Mouse (Mus musculus): Measurements from ENCODE around the gene Adamtsl1.

Adamtsl1 gene

DNA sequence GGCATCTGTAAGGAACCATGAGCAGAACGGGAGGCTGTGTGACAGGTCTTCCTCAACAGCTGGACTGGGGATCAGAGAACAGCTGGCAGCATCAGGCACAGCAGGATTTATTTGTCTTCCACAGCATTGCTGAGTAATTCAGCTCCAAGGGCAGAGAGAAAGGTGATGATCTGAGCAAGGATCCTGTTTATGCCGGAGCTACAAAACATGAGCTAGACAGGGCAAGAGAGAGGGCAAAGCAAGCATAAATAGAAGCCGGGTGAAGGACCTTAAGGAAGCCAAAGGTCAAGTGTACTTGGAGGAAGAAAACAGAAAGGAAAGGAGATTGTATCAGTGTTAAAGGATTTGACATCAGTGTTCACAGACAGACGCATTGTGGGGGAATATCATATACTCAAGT lies 158.3 kb downstream of the Adamtsl1 start:
- peak; percentile 12 for DNase-seq (ENCODE audit: low spot score)

DNA sequence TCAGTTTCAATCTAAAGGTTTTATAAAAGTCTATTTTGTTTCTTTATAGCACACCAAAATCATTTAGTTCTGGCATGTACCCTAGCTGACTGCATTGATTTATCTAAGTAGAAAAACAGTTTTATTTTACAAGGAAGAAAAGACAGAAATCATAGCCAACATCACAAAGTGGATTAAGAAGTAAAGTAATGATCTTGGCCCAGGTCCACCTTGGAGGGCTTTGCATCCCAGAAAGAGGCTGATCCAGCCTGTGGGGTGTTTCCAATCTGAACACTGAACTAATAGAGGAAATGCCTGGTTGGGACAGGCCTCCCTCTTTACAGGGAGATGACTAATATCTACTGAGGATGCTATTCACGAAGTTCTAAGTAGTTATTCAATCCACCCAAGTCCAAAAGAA lies 163.6 kb downstream of the Adamtsl1 start:
- DNase-seq (ENCODE audit: low spot score): no peak

DNA sequence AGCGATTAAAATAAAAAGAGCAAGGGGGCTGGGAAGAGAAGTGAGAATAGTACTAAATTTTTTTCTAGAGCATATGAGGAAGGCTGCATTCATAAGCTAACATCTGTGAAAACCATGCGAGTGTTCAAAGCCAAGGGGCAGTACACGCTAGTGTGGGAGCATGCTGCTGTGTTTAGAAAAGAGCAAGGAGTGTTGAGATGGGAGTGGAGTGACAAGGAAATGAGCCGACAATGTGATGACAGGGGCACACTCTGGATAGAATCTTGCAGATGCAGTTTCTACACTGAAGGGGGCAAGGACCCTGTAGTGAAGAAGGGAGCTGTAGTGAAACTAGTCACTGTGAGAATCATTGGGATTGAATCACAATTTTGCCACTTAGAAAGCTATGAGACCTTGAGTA lies 172.2 kb downstream of the Adamtsl1 start:
- no peak for DNase-seq (ENCODE audit: low spot score)

DNA sequence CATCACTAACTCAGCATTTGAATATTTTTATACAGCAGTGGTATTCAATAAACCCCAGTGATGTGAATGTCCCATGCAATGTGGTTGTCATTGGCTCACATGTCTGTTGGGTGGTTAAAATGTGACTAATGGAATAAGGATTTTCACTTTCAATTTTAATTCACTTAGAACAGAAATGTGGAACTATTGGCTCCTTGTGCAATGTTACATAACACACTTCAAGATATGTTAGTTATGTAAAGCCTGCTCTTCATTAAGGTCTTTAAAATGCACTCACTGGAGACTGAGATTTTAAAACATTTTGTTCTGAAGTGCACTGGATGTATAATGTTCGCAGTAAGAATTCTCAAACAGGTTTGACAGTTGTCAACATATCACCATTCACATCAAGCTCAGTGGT lies 181.3 kb downstream of the Adamtsl1 start:
- no peak for DNase-seq (ENCODE audit: low spot score)

DNA sequence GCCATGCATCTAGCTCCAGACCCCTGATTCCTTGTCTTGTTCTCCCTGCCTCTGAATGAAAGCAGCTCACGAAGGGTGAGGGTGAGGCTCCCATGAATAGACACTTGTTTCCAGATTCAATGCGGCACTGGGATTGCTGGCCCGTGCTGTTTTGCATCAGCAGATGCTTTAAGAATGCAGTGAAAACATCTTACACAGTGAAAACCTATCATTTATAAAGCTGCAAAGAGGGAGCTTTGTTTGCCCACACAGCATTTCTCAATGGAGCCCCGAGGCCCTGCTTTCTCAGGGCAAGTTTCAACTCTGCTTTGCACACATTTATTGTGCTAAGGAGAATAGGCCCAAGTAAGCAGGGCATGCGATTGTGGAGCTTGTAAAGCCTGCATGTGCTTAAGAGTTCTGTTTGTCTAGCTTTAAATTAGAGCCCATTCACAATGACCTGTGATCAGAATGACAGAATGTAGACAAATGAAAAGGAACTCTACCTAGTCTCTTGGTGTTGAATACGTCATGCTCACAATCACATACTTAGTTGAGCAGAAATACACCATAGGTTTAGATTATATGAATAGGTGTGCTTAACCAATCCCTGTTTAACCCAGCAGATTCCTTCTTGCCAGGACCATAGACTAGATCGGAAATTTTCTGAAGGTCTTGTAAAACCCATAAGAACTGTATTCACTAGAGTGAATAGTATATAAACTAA lies 193.5 kb downstream of the Adamtsl1 start:
- DNase-seq (ENCODE audit: low spot score): peak; percentile 70

DNA sequence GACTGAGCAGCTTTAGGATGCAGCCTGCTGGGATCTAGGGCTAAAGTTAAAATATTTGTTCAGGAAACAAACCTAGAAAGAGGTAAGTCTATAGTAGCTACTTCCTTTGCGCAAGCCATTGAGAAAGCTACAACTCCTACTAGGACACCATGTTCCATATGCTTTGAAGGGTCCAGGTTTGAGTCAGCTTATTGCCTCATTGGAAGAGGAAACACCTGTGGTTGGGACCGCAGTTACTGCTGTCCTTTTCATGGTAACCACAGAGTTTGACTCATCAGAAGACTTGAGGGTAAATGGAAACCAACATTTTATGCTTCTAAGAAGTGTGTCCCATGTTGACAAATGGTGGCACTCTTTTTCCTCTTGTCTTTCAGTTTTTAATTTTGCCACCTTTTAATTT lies 195.7 kb downstream of the Adamtsl1 start:
- DNase-seq (ENCODE audit: low spot score): no peak

DNA sequence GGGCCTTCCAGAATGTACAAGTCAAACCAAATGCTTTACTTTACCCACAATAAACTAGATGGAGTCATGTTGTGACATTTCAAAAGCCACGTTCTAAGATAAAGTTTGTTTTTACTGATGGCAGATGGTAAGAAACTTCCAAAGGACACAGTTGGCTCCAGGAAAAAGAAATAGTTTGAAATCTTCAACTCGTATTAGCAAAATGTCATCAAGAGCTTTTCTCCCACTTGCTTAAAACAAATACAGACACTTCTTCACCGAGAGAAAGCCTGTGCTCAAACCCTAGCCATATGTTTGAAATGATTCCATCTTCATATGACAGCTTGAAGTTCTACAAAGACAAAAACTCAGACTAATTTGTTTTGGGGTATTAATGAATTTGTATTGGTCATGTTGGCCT lies 211.0 kb downstream of the Adamtsl1 start:
- no peak for DNase-seq (ENCODE audit: low spot score)

DNA sequence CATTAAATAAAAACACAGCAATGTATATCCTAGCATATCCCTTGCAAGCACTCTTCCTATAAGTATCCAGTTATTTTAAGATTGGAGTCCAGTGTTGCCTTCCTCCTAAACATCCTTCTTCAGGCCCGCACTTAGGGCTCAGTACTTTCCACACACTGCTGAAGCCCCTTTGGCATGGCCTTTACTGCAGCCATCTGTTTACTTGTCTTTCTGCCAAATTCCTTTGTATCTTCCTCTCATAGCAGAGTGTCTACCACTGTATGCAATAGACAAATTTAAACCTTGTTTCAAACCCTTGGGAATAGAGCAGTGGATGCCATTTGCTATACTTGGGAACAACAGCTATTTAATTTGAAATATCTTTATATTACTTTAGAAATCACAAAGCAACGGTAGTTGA lies 213.8 kb downstream of the Adamtsl1 start:
- DNase-seq (ENCODE audit: low spot score): no peak

DNA sequence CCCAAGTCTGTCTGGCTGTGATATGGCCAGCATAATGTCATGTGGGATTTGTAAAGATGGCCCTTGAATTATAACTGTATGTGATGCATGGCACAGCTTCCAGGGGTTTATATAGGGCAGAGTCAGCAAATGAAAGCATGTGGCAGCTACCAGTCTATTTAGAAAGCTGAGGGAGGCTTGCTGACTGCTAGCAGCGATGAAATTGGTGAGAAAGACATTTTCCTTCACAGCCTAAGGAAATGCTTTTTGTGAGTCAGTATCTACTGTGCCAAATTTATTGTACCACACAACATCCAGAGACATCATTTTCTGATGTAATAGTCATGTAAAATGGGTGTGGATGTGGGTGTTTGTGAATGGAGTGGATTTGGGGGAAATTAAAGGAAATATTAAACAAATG lies 214.4 kb downstream of the Adamtsl1 start:
- DNase-seq (ENCODE audit: low spot score): no peak

DNA sequence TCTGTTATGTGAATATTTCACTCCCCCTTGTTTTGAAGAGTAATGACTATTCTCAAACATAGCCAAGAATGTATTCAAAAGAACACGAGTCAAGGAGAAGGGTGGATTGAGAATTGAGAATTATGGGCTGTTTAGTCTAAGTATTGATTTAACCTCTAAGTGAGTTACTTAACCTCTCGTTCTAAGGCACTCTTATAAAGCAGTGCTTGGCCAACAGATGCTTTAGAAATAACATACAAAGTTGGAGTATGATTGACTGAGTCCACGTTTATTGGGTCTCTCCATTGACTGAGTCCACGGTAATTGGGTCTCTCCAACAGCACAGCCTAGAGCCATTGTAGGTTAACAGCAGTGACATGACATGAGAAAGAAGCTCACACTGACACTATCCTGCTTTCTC lies 226.5 kb downstream of the Adamtsl1 start:
- DNase-seq (ENCODE audit: low spot score): no peak

DNA sequence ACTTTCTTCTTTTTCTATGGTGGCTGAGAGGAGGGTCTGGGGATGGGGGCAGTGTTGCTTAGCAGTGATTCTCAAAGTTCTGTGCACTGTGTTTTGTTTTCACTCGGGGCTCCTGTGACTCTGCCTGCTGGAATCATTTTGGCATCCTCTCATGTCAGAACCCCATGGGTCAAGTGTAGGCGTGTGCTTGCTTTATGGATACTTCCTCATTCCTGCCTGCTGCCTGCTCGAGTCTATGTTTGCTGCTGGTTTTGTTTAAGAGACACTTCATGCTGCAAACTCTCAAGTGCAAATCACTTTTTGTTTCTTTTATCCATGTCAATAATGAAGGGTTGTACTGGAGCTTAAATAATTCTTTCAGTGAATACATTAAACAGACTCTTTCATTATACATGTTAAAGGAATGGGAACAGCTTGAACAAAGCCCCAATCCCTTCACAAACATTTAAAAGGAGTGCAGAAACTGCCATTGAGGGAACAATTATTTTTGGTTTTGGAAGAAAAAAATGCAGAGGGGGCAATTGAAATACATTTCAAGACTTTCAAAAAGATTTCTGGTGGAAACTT lies 227.9 kb downstream of the Adamtsl1 start:
- DNase-seq (ENCODE audit: low spot score): peak; percentile 31

DNA sequence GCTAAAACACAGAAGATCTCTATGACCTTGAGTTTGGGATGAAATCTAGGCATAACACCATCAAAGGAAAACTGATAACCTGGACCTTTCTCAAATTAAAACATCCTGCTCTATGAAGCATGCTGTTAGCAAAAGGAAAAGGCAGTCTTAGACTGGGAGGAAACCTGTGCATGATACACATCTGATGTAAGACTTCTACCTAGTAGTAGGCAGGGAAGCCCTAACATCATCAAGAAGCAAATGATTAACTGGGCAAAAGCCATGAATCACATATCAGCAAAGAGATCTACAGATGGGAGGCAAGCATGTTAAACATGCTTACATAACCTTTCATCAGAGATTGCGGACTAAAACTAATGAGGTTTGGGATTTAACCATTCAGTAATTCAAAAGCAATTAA lies 229.5 kb downstream of the Adamtsl1 start:
- no peak for DNase-seq (ENCODE audit: low spot score)

DNA sequence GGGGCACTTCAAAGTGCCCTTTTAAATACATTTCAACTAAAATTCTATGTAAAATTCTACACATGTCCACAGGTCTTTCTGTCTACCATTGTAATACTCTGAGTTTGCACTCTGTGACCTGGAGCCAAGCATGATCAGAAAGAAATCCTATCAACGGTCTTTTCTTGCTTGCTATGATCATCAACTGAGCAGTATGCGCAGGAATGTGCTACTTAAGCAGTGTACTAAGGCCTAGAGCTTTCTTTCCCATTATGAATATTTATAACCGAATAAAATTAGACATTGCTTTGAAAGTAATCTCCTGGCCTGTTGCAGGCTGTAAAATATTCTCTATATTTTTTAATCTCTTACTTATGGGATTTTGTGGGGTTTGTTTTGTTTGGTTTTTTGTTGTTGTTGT lies 248.7 kb downstream of the Adamtsl1 start:
- no peak for DNase-seq (ENCODE audit: low spot score)

DNA sequence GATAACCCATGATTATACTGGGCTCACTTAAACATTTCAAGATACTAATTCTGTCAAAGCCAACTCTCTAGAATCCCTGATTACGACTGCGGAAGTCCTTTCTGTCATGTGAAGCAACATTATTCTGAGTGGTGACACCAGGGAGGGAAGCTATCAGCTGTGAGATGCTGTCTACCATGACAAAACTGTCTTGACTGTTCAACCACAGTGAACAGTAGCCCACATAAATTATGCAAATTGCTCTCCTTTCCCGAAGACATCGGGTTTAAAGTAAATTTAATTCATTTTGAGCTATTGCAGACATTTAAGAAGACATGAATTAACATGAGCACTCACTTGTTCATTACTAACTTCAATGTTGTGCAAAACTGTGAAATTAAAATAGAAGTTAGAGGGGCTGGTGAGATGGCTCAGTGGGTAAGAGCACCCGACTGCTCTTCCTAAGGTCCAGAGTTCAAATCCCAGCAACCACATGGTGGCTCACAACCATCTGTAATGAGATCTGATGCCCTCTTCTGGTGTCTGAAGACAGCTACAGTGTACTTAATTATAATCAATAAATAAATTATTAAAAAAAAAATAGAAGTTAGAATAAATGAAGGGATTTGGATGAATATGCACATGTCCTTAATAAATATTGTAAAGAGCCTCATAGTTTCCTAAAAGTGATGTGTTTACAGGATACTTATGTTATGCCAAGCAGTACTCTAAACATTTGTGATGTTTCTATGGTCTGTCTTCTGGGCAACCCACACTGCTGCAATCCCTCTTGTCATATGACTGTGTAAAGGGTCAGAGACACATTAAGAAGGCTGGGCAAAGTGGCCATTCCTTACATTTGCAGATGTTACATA lies 249.4 kb downstream of the Adamtsl1 start:
- no peak for DNase-seq (ENCODE audit: low spot score)

DNA sequence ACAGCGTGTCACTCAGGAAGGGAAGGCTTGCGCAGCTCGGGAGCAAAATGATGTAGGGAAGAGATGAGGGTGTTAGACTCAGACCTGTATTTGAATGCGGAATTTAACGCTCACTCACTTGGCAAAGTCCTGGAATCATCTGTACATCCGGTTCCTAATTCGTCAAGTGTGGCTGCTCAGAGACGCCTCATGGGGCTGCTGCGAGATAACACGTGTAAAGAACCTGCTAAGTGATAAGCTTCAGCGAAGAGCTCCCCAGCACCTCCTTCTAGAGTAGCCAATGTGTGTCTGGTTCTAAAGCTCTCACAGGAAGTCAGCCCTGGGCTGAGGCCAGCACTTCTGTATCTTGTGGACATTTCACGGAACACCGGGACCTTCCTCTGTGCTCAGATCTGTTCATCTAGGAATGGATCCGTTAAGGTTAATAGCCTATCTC lies 250.1 kb downstream of the Adamtsl1 start:
- DNase-seq (ENCODE audit: low spot score): no peak

DNA sequence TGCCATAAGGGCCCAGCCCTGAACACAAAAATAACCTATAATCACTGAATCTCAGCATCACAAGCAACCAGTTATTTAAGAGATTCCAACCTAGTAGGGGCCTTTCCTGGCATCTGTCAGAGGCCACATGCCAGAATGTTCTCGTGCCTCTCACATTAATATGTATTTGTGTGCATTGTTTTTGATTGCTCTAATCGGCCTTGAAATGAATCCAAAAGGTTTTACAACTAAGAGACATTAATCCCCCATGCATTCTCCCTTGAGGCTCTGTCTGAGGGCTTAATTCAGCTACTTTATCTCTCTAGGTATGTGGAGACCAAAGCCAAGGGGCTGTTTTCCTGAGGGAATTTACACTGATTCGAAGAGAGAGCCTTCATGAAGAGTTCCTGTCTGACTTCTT lies 250.5 kb downstream of the Adamtsl1 start:
- DNase-seq (ENCODE audit: low spot score): no peak

DNA sequence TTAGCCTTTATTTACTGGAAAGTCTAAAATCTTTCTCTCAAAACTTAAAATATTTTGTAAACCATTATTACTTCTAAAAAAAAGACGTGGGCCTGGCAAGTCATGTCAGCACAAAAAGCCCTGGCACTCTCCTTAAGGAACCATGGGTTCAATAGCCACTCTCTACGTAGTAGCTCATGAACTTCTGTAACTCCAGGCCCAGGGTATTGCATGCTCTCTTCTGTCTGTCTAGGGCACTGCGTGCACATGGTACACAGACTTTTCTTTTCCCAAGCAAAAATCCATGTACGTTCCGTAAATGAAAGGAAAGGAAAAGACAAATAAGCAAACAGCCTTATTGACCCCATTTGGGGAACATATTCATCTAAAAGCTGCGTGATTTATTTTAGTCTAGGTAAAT lies 253.7 kb downstream of the Adamtsl1 start:
- no peak for DNase-seq (ENCODE audit: low spot score)

DNA sequence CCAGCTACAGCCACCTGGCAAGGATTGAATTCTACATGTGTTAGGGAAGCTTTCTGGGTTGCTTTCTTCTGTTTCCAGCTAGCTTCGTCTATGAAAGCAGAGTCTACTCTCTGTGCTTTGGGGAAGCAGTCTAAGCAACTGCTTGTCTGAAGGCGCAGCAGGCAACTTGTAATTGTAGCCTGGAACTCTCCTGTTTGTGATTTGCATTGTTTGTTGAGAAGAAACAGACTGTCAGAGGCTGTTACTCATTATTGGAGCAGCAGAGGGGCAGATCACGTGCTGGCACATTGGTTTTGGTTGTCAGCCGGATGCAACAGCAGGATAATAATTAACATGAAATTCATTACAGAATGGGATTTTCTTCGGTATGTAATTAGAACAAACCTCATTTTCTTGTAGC lies 254.1 kb downstream of the Adamtsl1 start:
- peak; percentile 52 for DNase-seq (ENCODE audit: low spot score)

DNA sequence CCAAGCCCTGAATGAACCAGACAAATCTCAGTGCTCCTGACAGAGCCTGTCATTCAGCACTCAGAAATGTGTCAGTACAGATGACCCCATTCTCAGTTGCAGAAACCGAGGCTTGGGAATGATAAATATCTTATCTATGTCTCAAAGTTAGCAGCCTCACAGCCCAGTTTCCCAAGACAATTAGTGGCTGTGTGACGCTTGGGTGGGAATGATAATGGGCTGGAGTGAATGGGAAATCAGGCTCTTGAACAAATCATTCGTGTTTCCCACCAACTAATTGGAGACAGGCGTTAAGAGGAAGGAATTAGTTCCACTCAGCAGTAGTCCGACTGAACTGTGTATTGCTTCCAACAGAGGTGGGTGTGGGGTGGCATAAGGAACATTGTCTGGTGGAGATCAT lies 268.5 kb downstream of the Adamtsl1 start:
- DNase-seq (ENCODE audit: low spot score): peak; percentile 23

DNA sequence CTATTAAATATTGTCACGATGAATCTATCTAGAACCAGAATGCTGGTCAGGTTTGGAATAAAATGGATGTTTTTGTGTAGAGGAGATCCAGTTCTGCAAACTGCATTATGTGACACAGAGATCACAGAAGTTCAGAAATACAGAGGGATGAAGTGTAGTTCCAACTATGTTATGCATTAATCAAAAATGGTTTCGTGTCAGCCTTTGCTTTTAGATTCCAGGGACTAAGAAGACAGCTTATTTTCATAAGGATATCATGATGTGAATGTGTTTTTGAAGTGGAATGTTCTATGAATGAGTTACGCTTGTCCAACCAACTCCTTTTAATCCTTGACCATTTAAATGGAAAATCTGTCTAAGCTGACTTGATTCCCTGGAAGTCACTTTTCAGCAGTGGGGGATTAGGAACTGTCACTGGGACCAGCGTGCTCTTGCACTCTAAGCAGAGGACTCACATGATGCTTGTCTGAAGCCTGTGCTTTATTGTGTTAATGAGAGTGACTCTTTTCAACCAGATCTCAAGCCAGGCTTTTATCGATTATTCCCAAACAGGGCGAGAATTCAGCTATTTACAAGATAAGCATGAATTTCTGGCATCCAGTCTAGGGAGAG lies 269.9 kb downstream of the Adamtsl1 start:
- DNase-seq (ENCODE audit: low spot score): peak; percentile 39

DNA sequence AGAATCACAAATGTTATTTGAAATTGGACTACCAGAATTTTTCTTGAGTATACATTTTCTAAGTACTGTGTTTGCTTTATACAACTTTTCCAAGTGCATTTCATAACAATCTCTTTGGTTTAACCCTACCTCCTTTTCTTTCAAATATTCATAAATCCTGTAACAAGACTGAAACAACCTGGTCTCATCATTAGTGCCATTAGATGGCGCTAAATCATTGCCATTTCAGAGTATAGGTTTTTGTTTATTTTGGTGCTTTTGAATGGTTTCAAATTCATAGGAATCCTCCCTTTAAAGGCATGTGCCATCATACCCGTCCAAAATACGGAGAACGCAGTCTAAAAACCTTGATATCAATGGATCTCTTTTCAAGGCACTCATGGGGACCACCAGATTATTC lies 270.5 kb downstream of the Adamtsl1 start:
- peak; percentile 50 for DNase-seq (ENCODE audit: low spot score)

DNA sequence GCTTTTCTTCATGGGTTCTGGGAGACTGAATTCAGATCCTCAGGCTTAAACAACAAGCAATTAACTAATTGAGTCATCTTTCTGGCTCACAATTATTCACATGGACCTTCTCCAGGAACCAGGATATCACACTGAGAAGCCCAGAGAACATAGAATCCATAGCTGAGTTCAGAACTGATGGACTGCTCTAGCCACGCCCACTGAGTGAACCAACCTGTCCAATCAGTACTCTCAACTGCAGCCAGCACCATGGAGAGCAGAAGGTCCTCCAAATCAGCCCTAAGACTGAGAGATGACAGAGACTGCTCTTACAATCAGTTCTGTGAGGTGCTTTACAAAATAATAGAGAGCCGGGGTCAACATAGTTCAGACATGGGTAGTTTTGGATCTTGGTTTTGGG lies 276.3 kb downstream of the Adamtsl1 start:
- peak; percentile 40 for DNase-seq (ENCODE audit: low spot score)

DNA sequence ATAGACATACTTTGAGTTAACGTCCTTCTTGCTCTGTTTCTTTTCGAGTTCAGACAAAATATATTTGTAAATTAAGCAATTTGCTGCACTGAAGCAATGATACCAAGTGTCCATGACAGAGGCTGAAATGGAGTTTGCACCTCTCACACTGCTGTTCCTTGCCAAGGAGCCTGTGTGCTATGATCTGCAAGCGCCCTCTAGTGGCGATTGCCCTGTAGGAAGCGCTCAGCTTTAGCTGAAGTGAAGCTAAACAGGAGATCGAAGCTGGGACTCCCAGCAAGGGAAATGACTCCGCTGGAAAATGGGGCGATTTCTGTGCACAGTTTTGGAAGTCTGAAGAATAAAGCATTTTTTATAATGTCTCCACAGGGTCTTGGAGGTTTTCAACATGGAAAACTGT lies 287.8 kb downstream of the Adamtsl1 start:
- DNase-seq (ENCODE audit: low spot score): peak; percentile 93

Data from embryo, embryonic 10.5 days (tissue).